Mouse (Mus musculus): ENCODE measurements around the gene Arl4c. TPM values are rescaled to one million over a fixed set of nuclear protein-coding genes. Genes with fewer than 3 reads are reported as not detected.

Arl4c gene
- polyA plus RNA-seq, 1 experiment, result not detected

DNA sequence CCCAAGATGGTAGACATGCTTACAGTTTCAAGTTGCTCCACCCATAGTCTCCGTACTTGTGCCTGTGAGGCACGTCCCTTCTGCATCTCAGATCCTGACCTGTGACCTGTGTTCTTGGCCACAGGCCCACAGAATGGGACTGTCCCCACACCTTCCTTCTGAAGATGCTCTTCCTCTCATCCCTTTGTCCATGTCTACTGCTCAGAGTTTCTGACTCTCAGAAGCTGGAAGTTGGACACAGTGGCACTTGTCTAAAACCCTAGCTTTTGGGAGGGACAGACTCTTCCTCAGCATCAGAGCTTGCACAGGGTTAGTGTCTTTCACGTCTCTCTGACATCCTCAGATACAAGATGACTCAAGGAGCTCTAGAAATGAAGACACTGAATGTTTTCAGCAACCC lies 6.2 kb upstream of the Arl4c start:
- Histone ChIP-seq H3K4me3 (ENCODE audit: insufficient read depth, low read depth, low read length) (no peak overlapping the region), H3K27ac (ENCODE audit: insufficient read depth, low read depth, low read length) (no peak overlapping the region), H3K4me1 (ENCODE audit: control insufficient read depth, insufficient read depth, low read length) (peaks cover 8% of the 10 kb centered on the region)
- TF ChIP-seq CTCF (IDR thresholded peaks at IDR 0.05; ENCODE audit: insufficient read depth, low read depth, low read length) (no peak), POLR2A (IDR thresholded peaks at IDR 0.05; ENCODE audit: insufficient read depth, low read depth, low read length) (no peak)
- WGBS, result 88% methylated on average over 3 of the region's 3 CpGs

DNA sequence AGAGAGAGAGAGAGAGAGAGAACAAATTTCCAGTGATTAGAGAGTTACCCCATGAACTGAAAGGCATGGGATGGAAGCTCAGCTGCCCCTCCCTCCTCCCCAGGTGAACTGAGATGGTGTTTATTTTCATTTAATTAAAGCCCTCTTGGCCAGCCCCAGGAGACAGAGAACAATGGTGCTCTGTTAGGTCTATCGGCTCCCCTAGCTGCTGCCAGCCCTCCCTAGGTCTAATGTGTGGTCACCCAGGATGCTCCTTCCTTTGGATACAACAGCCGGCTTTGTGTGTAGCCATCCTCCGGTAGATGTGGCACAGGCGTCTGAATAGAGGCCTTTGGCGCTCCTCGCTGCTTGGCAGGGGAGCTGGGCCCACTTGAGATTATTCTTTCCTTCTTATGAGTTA lies 5.5 kb upstream of the Arl4c start:
- Histone ChIP-seq H3K4me1 (ENCODE audit: control insufficient read depth, insufficient read depth, low read length) (peaks cover 8% of the 10 kb centered on the region), H3K4me3 (ENCODE audit: insufficient read depth, low read depth, low read length) (no peak overlapping the region), H3K27ac (ENCODE audit: insufficient read depth, low read depth, low read length) (no peak overlapping the region)
- TF ChIP-seq CTCF (IDR thresholded peaks at IDR 0.05; ENCODE audit: insufficient read depth, low read depth, low read length) (no peak), POLR2A (IDR thresholded peaks at IDR 0.05; ENCODE audit: insufficient read depth, low read depth, low read length) (no peak)
- 66% methylated on average over 6 of the region's 6 CpGs for WGBS

DNA sequence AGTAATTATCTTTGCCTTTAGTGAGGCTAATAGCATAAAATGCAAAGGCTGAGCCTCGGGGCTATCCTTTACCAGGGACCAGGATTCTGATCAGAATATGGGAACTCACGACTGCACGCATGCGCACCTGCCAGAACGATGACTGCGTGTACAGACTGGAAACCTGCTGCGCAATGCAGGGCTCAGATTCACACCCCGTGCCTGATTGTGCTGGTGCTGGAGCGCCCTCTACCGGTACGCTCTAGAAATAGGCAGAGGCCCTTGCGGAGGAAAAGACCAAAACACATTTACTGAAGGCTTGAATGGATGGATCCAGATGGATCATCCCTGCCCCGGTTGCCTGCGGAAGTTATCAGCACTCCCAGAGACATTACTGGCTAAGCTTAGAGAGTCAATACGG lies 3.8 kb upstream of the Arl4c start:
- whole genome bisulfite sequencing, result under 1% methylated on average over 15 of the region's 15 CpGs
- Histone ChIP-seq H3K27ac (ENCODE audit: insufficient read depth, low read depth, low read length) (no peak overlapping the region), H3K4me3 (ENCODE audit: insufficient read depth, low read depth, low read length) (no peak overlapping the region), H3K4me1 (ENCODE audit: control insufficient read depth, insufficient read depth, low read length) (peaks cover 19% of the 10 kb centered on the region)
- TF ChIP-seq POLR2A (IDR thresholded peaks at IDR 0.05; ENCODE audit: insufficient read depth, low read depth, low read length) (no peak), CTCF (IDR thresholded peaks at IDR 0.05; ENCODE audit: insufficient read depth, low read depth, low read length) (peak; percentile 93)

DNA sequence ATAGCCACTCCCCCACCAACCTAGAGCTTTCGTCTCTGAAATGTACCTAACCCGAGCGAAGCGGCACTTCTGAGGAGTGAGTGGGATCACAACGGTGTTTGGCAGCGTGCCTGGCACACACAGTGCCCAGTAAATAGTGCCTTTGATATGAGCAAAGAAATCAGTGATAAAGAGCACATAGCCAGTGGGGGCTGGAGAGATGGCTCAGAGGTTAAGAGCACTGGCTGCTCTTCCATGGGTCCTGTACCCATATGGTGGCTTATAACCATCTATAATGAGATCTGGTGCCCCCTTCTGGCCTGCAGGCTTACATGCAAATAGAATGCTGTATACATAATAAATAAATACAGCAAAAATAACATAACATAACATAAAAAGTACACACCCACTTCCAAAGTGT lies 3.0 kb upstream of the Arl4c start:
- H3K27ac ChIP-seq (ENCODE audit: insufficient read depth, low read depth, low read length), result no peak overlapping the region
- peaks cover 21% of the 10 kb centered on the region for H3K4me1 ChIP-seq (ENCODE audit: control insufficient read depth, insufficient read depth, low read length)
- no peak overlapping the region for H3K4me3 ChIP-seq (ENCODE audit: insufficient read depth, low read depth, low read length)
- WGBS, result 77% methylated on average over 6 of the region's 6 CpGs
- no peak for TF ChIP-seq POLR2A (IDR thresholded peaks at IDR 0.05; ENCODE audit: insufficient read depth, low read depth, low read length)
- no peak for TF ChIP-seq CTCF (IDR thresholded peaks at IDR 0.05; ENCODE audit: insufficient read depth, low read depth, low read length)

DNA sequence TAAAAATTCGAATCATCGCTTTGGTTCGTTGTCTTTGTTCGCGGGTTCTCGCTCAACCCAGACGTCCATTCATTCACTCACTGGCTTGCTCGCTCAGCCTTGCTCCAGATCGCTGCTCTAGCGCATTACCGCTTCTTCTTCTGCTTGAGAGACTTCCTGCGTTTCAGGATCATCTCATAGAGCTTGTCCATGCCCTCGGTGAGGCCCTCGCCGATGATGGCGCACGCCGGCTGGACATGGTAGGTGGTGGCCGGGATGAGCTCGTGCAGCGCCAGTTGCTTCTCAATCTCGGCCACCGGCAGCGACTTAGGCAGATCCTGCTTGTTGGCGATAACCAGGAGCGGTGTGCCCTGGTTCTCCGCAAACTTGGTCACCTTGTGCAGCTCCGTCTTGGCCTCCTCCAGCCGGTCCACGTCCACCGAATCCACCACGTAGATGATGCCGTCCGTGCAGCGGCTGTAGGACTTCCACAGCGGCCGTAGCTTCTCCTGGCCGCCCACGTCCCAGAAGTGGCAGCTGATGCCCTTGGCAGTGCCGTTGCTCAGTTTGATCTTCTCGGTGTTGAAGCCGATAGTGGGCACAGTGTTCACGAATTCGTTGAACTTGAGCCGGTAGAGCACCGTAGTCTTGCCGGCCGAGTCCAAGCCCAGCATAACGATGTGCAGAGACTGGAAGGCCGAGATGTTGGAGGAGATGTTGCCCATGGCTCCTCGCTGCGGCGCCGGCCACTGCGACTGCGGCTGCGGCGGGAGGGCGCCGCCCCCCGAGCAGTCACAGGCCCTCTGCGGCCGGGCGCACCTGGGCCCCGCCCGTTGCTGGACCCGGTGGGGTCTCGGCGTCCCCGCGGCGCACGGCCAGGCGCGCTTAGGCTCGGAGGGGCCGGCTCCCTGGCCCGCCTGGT lies 810 bp downstream of the Arl4c start:
- WGBS, result 1% methylated on average over 78 of the region's 78 CpGs
- Histone ChIP-seq H3K4me3 (ENCODE audit: insufficient read depth, low read depth, low read length) (peak overlapping the region; percentile 68), H3K27ac (ENCODE audit: insufficient read depth, low read depth, low read length) (peak overlapping the region; percentile 32; the same call in 1 of the 2 replicates), H3K4me1 (ENCODE audit: control insufficient read depth, insufficient read depth, low read length) (peaks cover 17% of the 10 kb centered on the region)
- TF ChIP-seq CTCF (IDR thresholded peaks at IDR 0.05; ENCODE audit: insufficient read depth, low read depth, low read length), result no peak
- no peak for TF ChIP-seq POLR2A (IDR thresholded peaks at IDR 0.05; ENCODE audit: insufficient read depth, low read depth, low read length)

DNA sequence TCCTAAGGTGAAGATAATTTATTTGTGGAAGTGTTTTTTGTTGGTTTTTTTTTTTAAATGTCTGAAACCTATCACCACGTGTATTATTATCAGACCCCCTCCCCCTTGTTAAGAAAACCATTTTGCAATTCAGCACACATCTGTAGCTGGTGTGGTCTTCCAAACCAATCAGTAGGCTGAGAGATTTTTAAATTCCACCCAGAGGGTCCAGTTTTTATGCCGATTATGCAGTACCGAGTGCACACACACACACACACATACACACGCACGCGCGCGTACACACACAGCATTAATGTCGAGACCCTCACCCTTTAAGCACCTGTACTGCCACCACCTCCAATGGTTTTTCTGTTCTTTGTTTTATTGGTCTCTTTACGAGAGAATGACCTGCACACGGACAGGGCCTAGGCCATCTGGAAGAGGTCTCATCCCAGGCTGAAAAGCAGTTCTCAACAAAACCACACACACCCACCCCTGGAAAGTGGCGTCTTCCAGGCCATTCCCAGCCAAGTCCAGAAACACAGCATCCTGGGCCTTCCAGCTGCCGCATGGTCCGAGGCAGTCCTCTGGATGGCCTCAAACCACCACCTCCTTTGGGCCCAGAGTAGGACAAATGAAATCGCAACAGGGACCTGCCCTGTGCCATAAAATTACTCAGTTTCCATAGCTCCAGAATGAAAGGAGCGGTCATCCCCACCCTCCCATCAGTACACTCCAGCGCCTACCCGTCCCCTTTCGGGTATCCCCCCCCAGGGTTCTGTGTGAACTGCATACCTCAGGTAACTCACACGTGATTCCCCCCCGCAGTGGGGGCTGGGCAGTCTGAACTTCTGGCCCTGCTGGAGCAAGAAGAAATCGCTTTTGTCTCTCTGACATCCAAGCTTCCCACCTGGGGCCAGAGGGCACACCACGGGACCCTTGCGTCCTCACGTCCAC lies 1.9 kb downstream of the Arl4c start:
- 26% methylated on average over 25 of the region's 25 CpGs for WGBS
- peak overlapping the region; percentile 31; the same call in 1 of the 2 replicates for H3K27ac ChIP-seq (ENCODE audit: insufficient read depth, low read depth, low read length)
- TF ChIP-seq POLR2A (IDR thresholded peaks at IDR 0.05; ENCODE audit: insufficient read depth, low read depth, low read length) (no peak), CTCF (IDR thresholded peaks at IDR 0.05; ENCODE audit: insufficient read depth, low read depth, low read length) (no peak)

DNA sequence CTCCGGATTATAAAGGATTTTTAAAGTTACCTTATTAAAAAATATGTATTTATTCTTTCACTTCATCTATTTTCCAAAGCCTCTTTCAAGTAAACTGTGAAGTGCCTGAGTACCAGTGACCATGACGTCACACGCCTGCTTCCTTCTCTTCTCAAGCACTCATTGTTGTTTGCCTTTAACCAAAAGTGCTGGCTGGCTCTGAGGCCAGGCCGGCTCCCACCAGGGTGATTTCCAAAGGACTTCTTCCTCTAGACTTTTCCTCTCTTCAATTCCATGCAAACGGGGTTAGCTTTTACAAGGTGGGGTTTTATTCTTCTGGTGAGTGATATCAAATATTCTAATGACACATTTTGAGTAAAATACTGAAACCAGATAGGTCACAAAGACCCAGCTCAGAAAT lies 2.6 kb downstream of the Arl4c start:
- WGBS, result 38% methylated on average over 5 of the region's 5 CpGs
- TF ChIP-seq POLR2A (IDR thresholded peaks at IDR 0.05; ENCODE audit: insufficient read depth, low read depth, low read length) (no peak), CTCF (IDR thresholded peaks at IDR 0.05; ENCODE audit: insufficient read depth, low read depth, low read length) (no peak)
- Histone ChIP-seq H3K4me1 (ENCODE audit: control insufficient read depth, insufficient read depth, low read length) (peaks cover 14% of the 10 kb centered on the region), H3K4me3 (ENCODE audit: insufficient read depth, low read depth, low read length) (peak overlapping the region; percentile 23), H3K27ac (ENCODE audit: insufficient read depth, low read depth, low read length) (no peak overlapping the region)

More for the DNA sequence above, 1.9 kb downstream of the Arl4c start:
- H3K4me1 ChIP-seq (ENCODE audit: control insufficient read depth, insufficient read depth, low read length), result peaks cover 14% of the 10 kb centered on the region
- peak overlapping the region; percentile 68 for H3K4me3 ChIP-seq (ENCODE audit: insufficient read depth, low read depth, low read length)

DNA sequence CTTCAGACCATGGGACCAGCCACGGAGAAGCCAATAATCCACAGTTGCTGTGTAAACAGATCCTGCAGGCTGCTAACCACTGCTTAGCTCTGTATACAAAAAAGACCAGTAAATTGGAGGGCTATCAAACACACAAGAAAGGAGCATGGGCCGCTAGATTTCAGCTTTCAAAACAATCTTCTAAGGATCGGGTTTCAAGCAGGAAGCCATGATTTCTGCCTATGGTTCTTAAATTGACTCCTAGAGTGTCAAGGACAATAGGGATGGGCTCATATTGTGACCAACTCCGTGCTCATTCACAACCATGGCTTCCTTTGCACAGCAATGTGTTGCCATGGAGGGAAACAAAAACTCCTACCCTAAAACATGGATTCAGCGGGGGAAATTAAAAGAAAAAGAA lies 3.1 kb downstream of the Arl4c start:
- peaks cover 14% of the 10 kb centered on the region for H3K4me1 ChIP-seq (ENCODE audit: control insufficient read depth, insufficient read depth, low read length)
- no peak overlapping the region for H3K4me3 ChIP-seq (ENCODE audit: insufficient read depth, low read depth, low read length)
- 47% methylated on average over 5 of the region's 5 CpGs for WGBS
- H3K27ac ChIP-seq (ENCODE audit: insufficient read depth, low read depth, low read length), result no peak overlapping the region
- TF ChIP-seq POLR2A (IDR thresholded peaks at IDR 0.05; ENCODE audit: insufficient read depth, low read depth, low read length) (no peak), CTCF (IDR thresholded peaks at IDR 0.05; ENCODE audit: insufficient read depth, low read depth, low read length) (no peak)

Data from olfactory bulb, adult 2 months (tissue).